Mouse (Mus musculus) midbrain, embryonic 12.5 days (tissue): Measurements from ENCODE around the gene Stim2. TPM values are rescaled to one million over a fixed set of nuclear protein-coding genes. Genes with fewer than 3 reads are reported as not detected.

Source experiments
- ATAC-seq: fragments of 200-750 bp; cut with Nextera tagmentation; 2 replicates; pipeline ENCODE4 v1.8.0; 2017; ENCODE audit warnings: low read depth, moderate TSS enrichment, moderate library complexity; ENCODE audit not compliant: low FRiP score
- H3K27ac ChIP-seq: fragments of 300-500 bp; sonication (generic); replicated peaks from 2 replicates; pipeline ENCODE4 v1.5.1; 2016; ENCODE audit warnings: mild to moderate bottlenecking
- H3K27me3 ChIP-seq: fragments of 300-500 bp; sonication (generic); 2 replicates; pipeline ENCODE4 v1.6.1; 2016; ENCODE audit warnings: mild to moderate bottlenecking
- H3K36me3 ChIP-seq: fragments of 300-500 bp; sonication (generic); 2 replicates; pipeline ENCODE4 v1.6.1; 2016
- H3K4me1 ChIP-seq: fragments of 300-500 bp; sonication (generic); 2 replicates; pipeline ENCODE4 v1.6.1; 2016
- H3K4me2 ChIP-seq: fragments of 300-500 bp; sonication (generic); replicated peaks from 2 replicates; pipeline ENCODE4 v1.6.1; 2016; ENCODE audit warnings: mild to moderate bottlenecking, moderate library complexity
- H3K4me3 ChIP-seq: fragments of 300-500 bp; sonication (generic); 2 replicates; pipeline ENCODE4 v1.5.1; 2016; ENCODE audit warnings: mild to moderate bottlenecking
- H3K9ac ChIP-seq: fragments of 300-500 bp; sonication (generic); replicated peaks from 2 replicates; pipeline ENCODE4 v1.6.1; 2016; ENCODE audit warnings: mild to moderate bottlenecking, moderate library complexity
- H3K9me3 ChIP-seq: fragments of 300-500 bp; sonication (generic); 2 replicates; pipeline ENCODE4 v1.6.1; 2016; ENCODE audit warnings: mild to moderate bottlenecking
- WGBS: fragments of 180-500 bp; shearing (Covaris S2); methylation state at CpG from one replicate; pipeline ENCODE4 v1.1.7; 2016; 5-methylcytosine and 5-hydroxymethylcytosine counted together
- polyA plus RNA-seq: library from polyadenylated mRNA; unstranded; fragments of >200 nt; fragmentation: Nextera tagmentation; extraction: Ambion mirVana; gene quantifications from 2 replicates; pipeline ENCODE4 v1.2.1, GENCODE M21; 2016

Gene Stim2
- polyA plus RNA-seq, 1 experiment from 2014 or later, result 24.1 TPM

- H3K9ac ChIP-seq, result no peak overlapping the region
- peak overlapping the region; percentile 44 for H3K4me2 ChIP-seq
- peaks cover 8% of the 10 kb centered on the region for H3K27me3 ChIP-seq
- ATAC-seq, result peak; percentile 52; the same call in 1 of the 2 replicates
- peak overlapping the region; percentile 21; the same call in 1 of the 2 replicates for H3K4me3 ChIP-seq
- H3K27ac ChIP-seq, result no peak overlapping the region
- no peaks in the 10 kb centered on the region for H3K36me3 ChIP-seq
- peaks cover 23% of the 10 kb centered on the region for H3K4me1 ChIP-seq
- no peaks in the 10 kb centered on the region for H3K9me3 ChIP-seq
- 28% methylated on average over 13 of the region's 13 CpGs for WGBS
These were observed 156.4 kb downstream of the Stim2 start for GRCm38 (mm10) chr5:54154503-54155226.

- H3K9me3 ChIP-seq, result no peaks in the 10 kb centered on the region
- H3K4me3 ChIP-seq, result peak overlapping the region; percentile 21; the same call in 1 of the 2 replicates
- peak; percentile 59 for ATAC-seq
- 54% methylated on average over 12 of the region's 12 CpGs for WGBS
- H3K4me2 ChIP-seq, result peak overlapping the region; percentile 44
- peaks cover 24% of the 10 kb centered on the region for H3K4me1 ChIP-seq
- no peak overlapping the region for H3K27ac ChIP-seq
- H3K9ac ChIP-seq, result no peak overlapping the region
- no peaks in the 10 kb centered on the region for H3K36me3 ChIP-seq
- H3K27me3 ChIP-seq, result peaks cover 8% of the 10 kb centered on the region
These were observed 157.0 kb downstream of the Stim2 start for GRCm38 (mm10) chr5:54155227-54155776.

- Histone ChIP-seq H3K4me1 (peaks cover 24% of the 10 kb centered on the region), H3K9me3 (no peaks in the 10 kb centered on the region), H3K9ac (no peak overlapping the region), H3K4me2 (no peak overlapping the region), H3K27me3 (peaks cover 8% of the 10 kb centered on the region), H3K36me3 (no peaks in the 10 kb centered on the region), H3K4me3 (no peak overlapping the region), H3K27ac (no peak overlapping the region)
- peak; percentile 42; the same call in 1 of the 2 replicates for ATAC-seq
- WGBS, result 74% methylated on average over 4 of the region's 4 CpGs
These were observed 157.6 kb downstream of the Stim2 start for GRCm38 (mm10) chr5:54155916-54156315.

- Histone ChIP-seq H3K4me1 (peaks cover 24% of the 10 kb centered on the region), H3K27ac (no peak overlapping the region)
- 80% methylated on average over 11 of the region's 11 CpGs for WGBS
These were observed 158.7 kb downstream of the Stim2 start for GRCm38 (mm10) chr5:54156944-54157527.

GRCm38 (mm10) chr5:54158230-54158629 lies 159.9 kb downstream of the Stim2 start:
- H3K9me3 ChIP-seq, result no peaks in the 10 kb centered on the region
- 62% methylated on average over 9 of the region's 9 CpGs for WGBS
- no peak overlapping the region for H3K4me3 ChIP-seq
- ATAC-seq, result no peak
- H3K9ac ChIP-seq, result no peak overlapping the region
- H3K4me2 ChIP-seq, result no peak overlapping the region
- no peak overlapping the region for H3K27ac ChIP-seq
- peaks cover 24% of the 10 kb centered on the region for H3K4me1 ChIP-seq
- H3K27me3 ChIP-seq, result peaks cover 8% of the 10 kb centered on the region
- no peaks in the 10 kb centered on the region for H3K36me3 ChIP-seq

More at GRCm38 (mm10) chr5:54156944-54157527, 158.7 kb downstream of the Stim2 start:
- Histone ChIP-seq H3K9ac (no peak overlapping the region), H3K4me3 (no peak overlapping the region), H3K9me3 (no peaks in the 10 kb centered on the region), H3K27me3 (peaks cover 8% of the 10 kb centered on the region), H3K4me2 (no peak overlapping the region), H3K36me3 (no peaks in the 10 kb centered on the region)
- no peak for ATAC-seq

- no peak overlapping the region for H3K4me2 ChIP-seq
- H3K9ac ChIP-seq, result no peak overlapping the region
- H3K27me3 ChIP-seq, result no peaks in the 10 kb centered on the region
- H3K4me3 ChIP-seq, result no peak overlapping the region
- WGBS, result 5% methylated on average over 6 of the region's 6 CpGs
- no peak overlapping the region for H3K27ac ChIP-seq
- peaks cover 24% of the 10 kb centered on the region for H3K4me1 ChIP-seq
- ATAC-seq, result no peak
- H3K9me3 ChIP-seq, result no peaks in the 10 kb centered on the region
- H3K36me3 ChIP-seq, result no peaks in the 10 kb centered on the region
These were observed 161.0 kb downstream of the Stim2 start for GRCm38 (mm10) chr5:54159156-54159793.

GRCm38 (mm10) chr5:54160561-54160960 lies 162.3 kb downstream of the Stim2 start:
- H3K27ac ChIP-seq, result no peak overlapping the region
- no peak overlapping the region for H3K4me3 ChIP-seq
- H3K9me3 ChIP-seq, result no peaks in the 10 kb centered on the region
- no peaks in the 10 kb centered on the region for H3K27me3 ChIP-seq
- H3K4me2 ChIP-seq, result no peak overlapping the region
- no peak overlapping the region for H3K9ac ChIP-seq
- no peak for ATAC-seq
- no peaks in the 10 kb centered on the region for H3K36me3 ChIP-seq
- 90% methylated on average over 4 of the region's 4 CpGs for WGBS
- H3K4me1 ChIP-seq, result peaks cover 16% of the 10 kb centered on the region

- no peak overlapping the region for H3K9ac ChIP-seq
- H3K27me3 ChIP-seq, result no peaks in the 10 kb centered on the region
- H3K27ac ChIP-seq, result no peak overlapping the region
- H3K9me3 ChIP-seq, result no peaks in the 10 kb centered on the region
- H3K4me1 ChIP-seq, result peaks cover 7% of the 10 kb centered on the region
- WGBS, result 85% methylated on average over 4 of the region's 4 CpGs
- no peak overlapping the region for H3K4me2 ChIP-seq
- no peak for ATAC-seq
- H3K4me3 ChIP-seq, result no peak overlapping the region
- H3K36me3 ChIP-seq, result no peaks in the 10 kb centered on the region
These were observed 165.6 kb downstream of the Stim2 start for GRCm38 (mm10) chr5:54163890-54164289.

Other genes with a start within 250 kb of the Stim2 start
- 68.5 and 70.2 TPM in 2 replicates for gene Tbc1d19, start 188.9 kb upstream of the Stim2 start, polyA plus RNA-seq